Mouse (Mus musculus) limb, embryonic 14.5 days (tissue): ENCODE data around the gene Gm20388. TPM values are rescaled to one million over a fixed set of nuclear protein-coding genes. Genes with fewer than 3 reads are reported as not detected.
A peak's percentile ranks its signal among the peaks of the same experiment; 100 is the strongest.

ENCODE experiments used
- ATAC-seq: fragments of 200-750 bp; cut with Nextera tagmentation; 2 replicates; pipeline ENCODE4 v1.8.0; 2017; ENCODE audit warnings: low read depth, moderate number of reproducible peaks, moderate TSS enrichment; ENCODE audit not compliant: low FRiP score
- DNase-seq: peaks from one replicate; pipeline ENCODE4 v3.0.0-alpha.2; 2015; ENCODE audit warnings: low spot score
- H3K27ac ChIP-seq: fragments of 300-500 bp; sonication (generic); replicated peaks from 2 replicates; pipeline ENCODE4 v1.5.1; 2014; ENCODE audit warnings: low read depth, mild to moderate bottlenecking, low read length, moderate library complexity, mixed read lengths
- H3K27me3 ChIP-seq: fragments of 300-500 bp; sonication (generic); 2 replicates; pipeline ENCODE4 v1.6.1; 2014; ENCODE audit warnings: low read length, mixed read lengths; ENCODE audit not compliant: control insufficient read depth, insufficient read depth
- H3K36me3 ChIP-seq: fragments of 300-500 bp; sonication (generic); 2 replicates; pipeline ENCODE4 v1.6.1; 2014; ENCODE audit warnings: mild to moderate bottlenecking, low read length, moderate library complexity, mixed read lengths; ENCODE audit not compliant: control insufficient read depth, insufficient read depth
- H3K4me1 ChIP-seq: fragments of 300-500 bp; sonication (generic); 2 replicates; pipeline ENCODE4 v1.6.1; 2014; ENCODE audit warnings: antibody characterized with exemption, low read length, mixed read lengths; ENCODE audit not compliant: control insufficient read depth, insufficient read depth
- H3K4me2 ChIP-seq: fragments of 300-500 bp; sonication (generic); replicated peaks from 2 replicates; pipeline ENCODE4 v1.6.1; 2014; ENCODE audit warnings: low read depth, mild to moderate bottlenecking, low read length, moderate library complexity; ENCODE audit not compliant: severe bottlenecking
- H3K4me3 ChIP-seq: fragments of 300-500 bp; sonication (generic); replicated peaks from 2 replicates; pipeline ENCODE4 v1.5.1; 2014; ENCODE audit warnings: low read length
- H3K9ac ChIP-seq: fragments of 300-500 bp; sonication (generic); 2 replicates; pipeline ENCODE4 v1.6.1; 2014; ENCODE audit warnings: mild to moderate bottlenecking, low read depth, low read length, moderate library complexity; ENCODE audit not compliant: severe bottlenecking
- H3K9me3 ChIP-seq: fragments of 300-500 bp; sonication (generic); 2 replicates; pipeline ENCODE4 v1.6.1; 2016; ENCODE audit warnings: low read length; ENCODE audit not compliant: control insufficient read depth
- POLR2A ChIP-seq: fragments of 200-500 bp; IDR thresholded peaks from 2 replicates; pipeline ENCODE4 v1.8.0; 2012; ENCODE audit warnings: inconsistent platforms, mild to moderate bottlenecking, moderate library complexity, borderline replicate concordance; ENCODE audit not compliant: insufficient read depth, insufficient read length; ENCODE audit errors: extremely low read depth
- WGBS: fragments of 180-500 bp; shearing (Covaris S2); extraction: QIAGEN DNeasy Blood & Tissue Kit; methylation state at CpG from one replicate; pipeline ENCODE4 v1.1.7; 2014; 5-methylcytosine and 5-hydroxymethylcytosine counted together
- polyA plus RNA-seq, 2 experiments: library from polyadenylated mRNA; depleted of rRNA in 1 of 2; stranded (reverse) in 1 of 2; unstranded in 1 of 2; fragments of >200 nt; fragmentation: Nextera tagmentation in 1 of 2; extraction: Ambion mirVana in 1 of 2; gene quantifications; 2 replicates each; pipeline versions ENCODE4 v1.2.1 to v1.2.3; 2012 to 2014

Gene Gm20388
- polyA plus RNA-seq, 2 experiments, result 1.9 to 49.9 TPM

- H3K4me1 ChIP-seq, result peaks cover 10% of the 10 kb centered on the region; the same call in 1 of the 2 replicates
- DNase-seq, result no peak
- H3K9ac ChIP-seq, result no peak overlapping the region
- 88% methylated on average over 13 of the region's 13 CpGs for WGBS
- H3K27ac ChIP-seq, result no peak overlapping the region
- 0 out of 2 replicates have a peak, but pooled peaks cover 3% of the 10 kb centered on the region for H3K36me3 ChIP-seq
- no peak overlapping the region for H3K4me3 ChIP-seq
- ATAC-seq, result no peak
- H3K4me2 ChIP-seq, result no peak overlapping the region
- TF ChIP-seq POLR2A, result no peak
- H3K9me3 ChIP-seq, result no peaks in the 10 kb centered on the region
- peaks cover 43% of the 10 kb centered on the region for H3K27me3 ChIP-seq
Observed at GRCm38 (mm10) chr8:122334791-122335490, 2424.3 kb downstream of the Gm20388 start.

DNA sequence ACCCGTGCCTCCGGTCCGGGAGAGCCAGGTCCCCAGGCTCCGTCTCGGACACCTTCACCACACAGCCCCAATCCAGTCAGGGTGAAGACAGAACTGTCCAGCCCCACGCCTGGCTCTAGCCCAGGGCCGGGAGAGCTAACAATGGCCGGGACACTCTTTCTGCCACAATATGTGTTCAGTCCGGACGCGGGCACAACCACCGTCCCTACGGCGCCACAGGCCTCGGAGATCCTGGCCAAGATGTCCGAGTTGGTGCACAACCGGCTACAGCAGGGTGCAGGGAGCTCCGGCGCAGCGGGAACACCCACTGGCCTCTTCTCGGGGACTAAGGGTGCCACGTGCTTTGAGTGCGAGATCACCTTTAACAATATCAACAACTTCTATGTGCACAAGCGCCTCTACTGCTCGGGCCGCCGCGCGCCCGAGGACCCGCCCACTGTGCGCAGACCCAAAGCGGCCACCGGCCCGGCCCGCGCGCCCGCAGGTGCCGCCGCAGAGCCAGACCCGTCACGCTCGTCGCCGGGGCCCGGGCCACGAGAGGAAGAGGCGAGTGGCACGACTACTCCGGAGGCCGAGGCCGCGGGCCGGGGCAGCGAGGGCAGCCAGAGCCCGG, 2425.1 kb downstream of the Gm20388 start:
- peak overlapping the region; percentile 60 for H3K4me3 ChIP-seq
- H3K27me3 ChIP-seq, result peaks cover 43% of the 10 kb centered on the region
- peak overlapping the region; percentile 58 for H3K9ac ChIP-seq
- H3K9me3 ChIP-seq, result no peaks in the 10 kb centered on the region
- ATAC-seq, result no peak; the same call in 1 of the 2 replicates
- TF ChIP-seq POLR2A, result no peak
- no peak for DNase-seq
- peaks cover 10% of the 10 kb centered on the region; the same call in 1 of the 2 replicates for H3K4me1 ChIP-seq
- no peak overlapping the region for H3K27ac ChIP-seq
- 13% methylated on average over 49 of the region's 57 CpGs for WGBS
- peak overlapping the region; percentile 98 for H3K4me2 ChIP-seq
- 0 out of 2 replicates have a peak, but pooled peaks cover 3% of the 10 kb centered on the region for H3K36me3 ChIP-seq

DNA sequence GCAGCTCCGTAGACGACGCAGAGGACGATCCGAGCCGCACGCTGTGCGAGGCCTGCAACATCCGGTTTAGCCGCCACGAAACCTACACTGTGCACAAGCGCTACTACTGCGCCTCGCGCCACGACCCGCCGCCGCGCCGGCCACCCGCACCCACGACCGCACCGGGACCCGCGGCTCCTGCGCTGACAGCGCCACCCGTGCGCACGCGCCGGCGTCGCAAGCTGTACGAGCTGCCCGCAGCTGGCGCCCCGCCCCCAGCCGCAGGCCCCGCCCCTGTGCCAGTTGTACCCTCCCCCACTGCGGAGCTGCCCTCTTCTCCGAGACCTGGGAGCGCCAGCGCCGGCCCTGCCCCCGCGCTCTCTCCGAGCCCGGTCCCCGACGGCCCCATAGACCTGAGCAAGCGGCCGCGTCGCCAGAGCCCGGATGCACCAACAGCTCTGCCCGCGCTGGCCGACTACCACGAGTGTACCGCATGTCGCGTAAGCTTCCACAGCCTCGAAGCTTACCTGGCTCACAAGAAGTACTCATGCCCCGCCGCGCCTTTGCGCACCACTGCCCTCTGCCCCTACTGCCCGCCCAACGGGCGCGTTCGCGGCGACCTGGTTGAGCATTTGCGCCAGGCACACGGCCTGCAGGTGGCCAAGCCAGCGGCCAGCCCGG, 2425.7 kb downstream of the Gm20388 start:
- no peak for TF ChIP-seq POLR2A
- Histone ChIP-seq H3K4me2 (peak overlapping the region; percentile 98), H3K27ac (no peak overlapping the region), H3K4me1 (peaks cover 10% of the 10 kb centered on the region; the same call in 1 of the 2 replicates), H3K9me3 (no peaks in the 10 kb centered on the region), H3K4me3 (peak overlapping the region; percentile 60), H3K36me3 (0 out of 2 replicates have a peak, but pooled peaks cover 3% of the 10 kb centered on the region), H3K27me3 (peaks cover 43% of the 10 kb centered on the region), H3K9ac (peak overlapping the region; percentile 58)
- DNase-seq, result peak; percentile 46
- ATAC-seq, result peak; percentile 67; the same call in 1 of the 2 replicates
- whole genome bisulfite sequencing, result 4% methylated on average over 81 of the region's 81 CpGs

- TF ChIP-seq POLR2A, result no peak
- Histone ChIP-seq H3K9ac (no peak overlapping the region), H3K4me2 (no peak overlapping the region), H3K4me1 (peaks cover 27% of the 10 kb centered on the region), H3K27ac (no peak overlapping the region), H3K9me3 (no peaks in the 10 kb centered on the region), H3K36me3 (0 out of 2 replicates have a peak, but pooled peaks cover 3% of the 10 kb centered on the region), H3K4me3 (no peak overlapping the region), H3K27me3 (peaks cover 43% of the 10 kb centered on the region)
- no peak for ATAC-seq
- no peak for DNase-seq
- WGBS, result 53% methylated on average over 6 of the region's 6 CpGs
Observed at GRCm38 (mm10) chr8:122338852-122339251, 2428.2 kb downstream of the Gm20388 start.

- peaks cover 30% of the 10 kb centered on the region for H3K4me1 ChIP-seq
- peaks cover 31% of the 10 kb centered on the region for H3K27me3 ChIP-seq
- H3K36me3 ChIP-seq, result no peaks in the 10 kb centered on the region
- no peak overlapping the region for H3K27ac ChIP-seq
- H3K9ac ChIP-seq, result no peak overlapping the region
- no peak for ATAC-seq
- H3K9me3 ChIP-seq, result no peaks in the 10 kb centered on the region
- no peak overlapping the region for H3K4me3 ChIP-seq
- no peak for TF ChIP-seq POLR2A
- WGBS, result 78% methylated on average over 3 of the region's 3 CpGs
- no peak overlapping the region for H3K4me2 ChIP-seq
- DNase-seq, result no peak
Observed at GRCm38 (mm10) chr8:122340761-122341160, 2430.1 kb downstream of the Gm20388 start.
